Mouse (Mus musculus) forebrain, embryonic 14.5 days (tissue): ENCODE data around the gene Itgb6. TPM values are rescaled to one million over a fixed set of nuclear protein-coding genes. Genes with fewer than 3 reads are reported as not detected.

Experiments used
- ATAC-seq: fragments of 200-750 bp; cut with Nextera tagmentation; 2 replicates; pipeline ENCODE4 v1.8.0; 2017; ENCODE audit warnings: mild to moderate bottlenecking, moderate library complexity
- DNase-seq: peaks from one replicate; pipeline ENCODE4 v3.0.0-alpha.2; 2015; ENCODE audit warnings: low spot score
- H3K27ac ChIP-seq: fragments of 300-500 bp; sonication (generic); 2 replicates; pipeline ENCODE4 v1.5.1; 2014; ENCODE audit warnings: low read depth, mild to moderate bottlenecking, control low read depth, low read length, moderate library complexity
- H3K27me3 ChIP-seq: fragments of 300-500 bp; sonication (generic); replicated peaks from 2 replicates; pipeline ENCODE4 v1.6.1; 2014; ENCODE audit warnings: low read length, control low read depth, mixed read lengths; ENCODE audit not compliant: control insufficient read depth, insufficient read depth
- H3K36me3 ChIP-seq: fragments of 300-500 bp; sonication (generic); 2 replicates; pipeline ENCODE4 v1.6.1; 2014; ENCODE audit warnings: low read length, control low read depth; ENCODE audit not compliant: control insufficient read depth, insufficient read depth
- H3K4me1 ChIP-seq: fragments of 300-500 bp; sonication (generic); 2 replicates; pipeline ENCODE4 v1.6.1; 2014; ENCODE audit warnings: antibody characterized with exemption, low read length, control low read depth; ENCODE audit not compliant: control insufficient read depth, insufficient read depth
- H3K4me2 ChIP-seq: fragments of 300-500 bp; sonication (generic); 2 replicates; pipeline ENCODE4 v1.6.1; 2014; ENCODE audit warnings: mild to moderate bottlenecking, control low read depth, low read length
- H3K4me3 ChIP-seq: fragments of 300-500 bp; sonication (generic); 2 replicates; pipeline ENCODE4 v1.5.1; 2014; ENCODE audit warnings: low read depth, low read length, control low read depth
- H3K9ac ChIP-seq: fragments of 300-500 bp; sonication (generic); 2 replicates; pipeline ENCODE4 v1.6.1; 2014; ENCODE audit warnings: mild to moderate bottlenecking, low read length, control low read depth, moderate library complexity
- H3K9me3 ChIP-seq: fragments of 300-500 bp; sonication (generic); replicated peaks from 2 replicates; pipeline ENCODE4 v1.6.1; 2016; ENCODE audit warnings: low read length, control low read depth, mixed read lengths; ENCODE audit not compliant: control insufficient read depth
- WGBS: fragments of 180-500 bp; shearing (Covaris S2); extraction: QIAGEN DNeasy Blood & Tissue Kit; methylation state at CpG from one replicate; pipeline ENCODE4 v1.1.7; 2014; 5-methylcytosine and 5-hydroxymethylcytosine counted together
- polyA plus RNA-seq: library from polyadenylated mRNA; unstranded; fragments of >200 nt; fragmentation: Nextera tagmentation; extraction: Ambion mirVana; gene quantifications from 2 replicates; pipeline ENCODE4 v1.2.1, GENCODE M21; 2014

The Itgb6 gene
- polyA plus RNA-seq, 1 experiment from 2014 or later: 0.09 TPM

DNA sequence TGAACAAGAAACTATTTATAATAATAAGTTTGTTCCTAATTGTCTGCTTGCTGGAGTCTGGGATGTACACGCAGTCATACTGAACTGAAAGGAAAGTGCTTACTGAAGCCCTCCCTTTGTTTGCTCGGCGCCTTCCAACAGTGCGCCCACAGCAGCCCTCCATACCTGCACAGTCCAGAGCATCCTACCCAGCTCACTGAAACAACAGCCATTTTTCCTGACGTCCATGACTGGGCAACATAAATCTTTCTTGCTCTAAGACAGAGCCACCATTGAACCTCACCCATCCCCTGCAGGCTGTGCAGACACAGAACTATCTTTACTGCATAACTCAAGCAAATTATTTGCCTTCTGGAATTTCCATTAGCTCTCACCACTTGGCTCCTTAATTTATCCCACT lies 74.8 kb downstream of the Itgb6 start:
- H3K36me3 ChIP-seq: no peaks in the 10 kb centered on the region
- H3K4me2 ChIP-seq: no peak overlapping the region
- WGBS: 33% methylated on average over 5 of the region's 5 CpGs
- no peak overlapping the region for H3K27ac ChIP-seq
- H3K9ac ChIP-seq: no peak overlapping the region
- H3K4me1 ChIP-seq: no peaks in the 10 kb centered on the region
- ATAC-seq (peak; percentile 34; the same call in 1 of the 2 replicates), DNase-seq (no peak)
- no peak overlapping the region for H3K4me3 ChIP-seq
- no peaks in the 10 kb centered on the region for H3K9me3 ChIP-seq
- no peaks in the 10 kb centered on the region for H3K27me3 ChIP-seq

DNA sequence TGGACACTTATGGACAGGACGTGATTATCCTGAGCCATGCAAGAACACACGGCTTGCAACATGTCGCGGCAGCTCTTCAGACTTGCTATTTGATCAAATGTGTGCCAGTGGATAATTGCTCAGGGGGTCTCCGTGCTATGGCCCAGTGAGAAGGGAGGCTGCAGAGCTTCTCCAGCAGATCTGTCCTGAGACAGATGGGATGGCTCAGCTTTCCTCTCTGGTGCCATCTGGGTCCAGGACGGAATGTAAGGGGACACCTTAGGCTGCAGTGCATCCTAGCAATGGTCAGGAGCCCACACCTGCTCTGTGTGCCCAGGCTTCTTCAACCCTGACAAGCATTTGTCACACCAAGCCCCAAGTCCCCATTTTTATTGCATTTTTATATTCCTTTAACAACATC lies 75.9 kb downstream of the Itgb6 start:
- Histone ChIP-seq H3K4me1 (no peaks in the 10 kb centered on the region), H3K27me3 (no peaks in the 10 kb centered on the region), H3K4me2 (no peak overlapping the region), H3K9ac (no peak overlapping the region), H3K4me3 (no peak overlapping the region), H3K9me3 (no peaks in the 10 kb centered on the region), H3K27ac (no peak overlapping the region), H3K36me3 (no peaks in the 10 kb centered on the region)
- ATAC-seq: no peak
- DNase-seq: no peak
- 88% methylated on average over 6 of the region's 6 CpGs for WGBS

DNA sequence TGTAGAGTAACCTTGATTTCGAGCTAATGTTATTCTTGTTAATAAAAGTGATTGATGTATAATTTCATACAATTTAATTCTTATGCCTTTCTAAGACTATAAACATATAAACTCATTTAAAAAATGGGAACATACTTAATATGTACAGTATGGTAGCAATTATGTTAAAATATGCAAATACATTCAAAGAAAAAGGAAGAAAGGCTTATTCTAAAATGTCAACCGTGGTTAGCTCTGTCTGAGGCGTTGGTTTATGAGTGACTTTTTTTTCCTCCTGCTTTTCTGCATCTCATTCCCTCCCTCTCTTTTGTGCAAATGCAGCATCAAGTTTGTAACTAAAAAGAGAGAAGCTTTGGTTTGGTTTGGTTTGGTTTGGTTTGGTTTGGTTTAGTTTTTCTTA lies 79.0 kb downstream of the Itgb6 start:
- Histone ChIP-seq H3K9me3 (no peaks in the 10 kb centered on the region), H3K4me3 (no peak overlapping the region), H3K36me3 (no peaks in the 10 kb centered on the region), H3K4me2 (no peak overlapping the region), H3K27ac (no peak overlapping the region), H3K27me3 (0 out of 2 replicates have a peak, but pooled peaks cover 6% of the 10 kb centered on the region), H3K4me1 (no peaks in the 10 kb centered on the region), H3K9ac (no peak overlapping the region)
- DNase-seq (no peak), ATAC-seq (no peak)
- WGBS: 61% methylated on average over 3 of the region's 3 CpGs

DNA sequence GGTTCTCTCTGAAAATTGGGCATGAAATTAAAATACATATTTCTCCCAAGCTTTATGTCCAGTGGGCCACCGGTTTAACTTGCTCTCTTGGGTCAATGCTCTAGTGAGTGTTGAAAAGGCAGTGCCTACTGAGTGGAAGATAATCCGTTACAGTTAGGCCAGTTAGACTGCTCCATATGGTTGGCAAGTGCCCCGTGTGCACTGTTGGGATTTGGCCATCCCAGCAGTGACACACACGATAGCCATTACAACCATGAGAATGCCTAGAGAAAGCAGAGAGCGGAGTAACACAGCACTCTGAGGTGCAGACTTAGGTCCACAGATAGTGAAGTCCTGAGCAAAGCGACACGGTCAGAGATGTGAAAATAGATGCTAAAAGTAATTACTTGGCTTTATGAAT lies 79.8 kb downstream of the Itgb6 start:
- 90% methylated on average over 7 of the region's 7 CpGs for WGBS
- Histone ChIP-seq H3K9ac (no peak overlapping the region), H3K27me3 (0 out of 2 replicates have a peak, but pooled peaks cover 6% of the 10 kb centered on the region), H3K4me2 (no peak overlapping the region), H3K4me1 (0 out of 2 replicates have a peak, but pooled peaks cover under 1% of the 10 kb centered on the region), H3K36me3 (no peaks in the 10 kb centered on the region), H3K9me3 (no peaks in the 10 kb centered on the region), H3K4me3 (no peak overlapping the region), H3K27ac (no peak overlapping the region)
- ATAC-seq: no peak
- DNase-seq: no peak

DNA sequence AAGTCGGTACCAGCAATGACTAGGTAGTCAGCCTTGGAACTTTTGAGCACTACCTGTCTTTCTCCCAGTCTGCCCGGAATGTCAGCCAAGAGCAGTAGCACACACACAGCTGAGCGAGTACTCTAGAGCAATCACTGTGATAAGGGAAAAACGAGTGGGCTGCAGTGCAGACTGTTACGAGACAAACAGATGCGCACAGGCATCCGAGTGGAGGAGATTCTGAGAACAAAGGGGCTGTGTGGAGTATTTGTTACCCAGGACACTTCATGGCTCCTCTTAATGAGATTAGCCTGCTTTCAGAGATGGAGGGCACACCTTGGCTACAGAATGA lies 82.1 kb downstream of the Itgb6 start:
- no peak overlapping the region for H3K4me3 ChIP-seq
- no peak overlapping the region for H3K4me2 ChIP-seq
- no peaks in the 10 kb centered on the region for H3K9me3 ChIP-seq
- no peak overlapping the region for H3K9ac ChIP-seq
- H3K27ac ChIP-seq: no peak overlapping the region
- H3K36me3 ChIP-seq: no peaks in the 10 kb centered on the region
- H3K27me3 ChIP-seq: 0 out of 2 replicates have a peak, but pooled peaks cover 6% of the 10 kb centered on the region
- WGBS: 61% methylated on average over 7 of the region's 7 CpGs
- DNase-seq (no peak), ATAC-seq (no peak)
- peaks cover 12% of the 10 kb centered on the region for H3K4me1 ChIP-seq

DNA sequence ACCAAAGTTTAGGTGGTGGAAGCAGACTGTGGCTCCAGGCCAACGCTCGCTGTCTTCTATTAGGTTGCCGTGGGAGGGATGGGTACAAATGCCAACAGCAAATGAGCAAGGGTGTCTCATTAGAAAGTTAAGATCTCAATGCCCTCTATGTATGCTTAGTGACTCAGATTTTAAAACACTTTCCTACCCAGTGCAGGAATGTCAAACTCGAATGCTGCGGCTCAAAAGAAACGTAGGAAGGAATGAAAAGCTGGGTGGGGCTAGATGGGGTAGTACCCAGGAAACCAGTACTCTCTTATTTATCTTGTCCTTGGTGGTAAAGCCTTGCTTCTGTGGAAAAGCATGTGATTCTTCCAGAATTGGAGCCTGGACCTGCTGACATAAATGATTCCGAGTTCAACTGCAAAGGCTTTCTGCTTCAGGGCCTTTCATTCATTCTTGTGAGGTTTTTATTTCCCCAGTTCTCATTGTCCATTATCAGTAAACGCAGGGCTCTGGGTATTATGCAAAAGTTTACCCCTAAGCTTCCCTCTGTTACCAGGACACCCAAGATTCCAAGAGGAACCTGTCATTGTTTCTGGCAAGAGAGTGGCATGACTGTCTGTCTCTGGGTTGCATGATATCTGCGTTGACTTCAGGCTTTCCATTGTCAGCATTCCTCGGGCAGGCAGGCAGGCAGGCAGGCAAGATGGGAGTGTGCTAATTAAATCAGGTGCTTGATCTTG lies 82.7 kb downstream of the Itgb6 start:
- Histone ChIP-seq H3K9ac (no peak overlapping the region), H3K9me3 (no peaks in the 10 kb centered on the region), H3K4me2 (no peak overlapping the region), H3K4me1 (peaks cover 12% of the 10 kb centered on the region), H3K27me3 (0 out of 2 replicates have a peak, but pooled peaks cover 6% of the 10 kb centered on the region), H3K36me3 (no peaks in the 10 kb centered on the region), H3K27ac (no peak overlapping the region), H3K4me3 (no peak overlapping the region)
- 61% methylated on average over 10 of the region's 10 CpGs for WGBS
- ATAC-seq (no peak), DNase-seq (no peak)

DNA sequence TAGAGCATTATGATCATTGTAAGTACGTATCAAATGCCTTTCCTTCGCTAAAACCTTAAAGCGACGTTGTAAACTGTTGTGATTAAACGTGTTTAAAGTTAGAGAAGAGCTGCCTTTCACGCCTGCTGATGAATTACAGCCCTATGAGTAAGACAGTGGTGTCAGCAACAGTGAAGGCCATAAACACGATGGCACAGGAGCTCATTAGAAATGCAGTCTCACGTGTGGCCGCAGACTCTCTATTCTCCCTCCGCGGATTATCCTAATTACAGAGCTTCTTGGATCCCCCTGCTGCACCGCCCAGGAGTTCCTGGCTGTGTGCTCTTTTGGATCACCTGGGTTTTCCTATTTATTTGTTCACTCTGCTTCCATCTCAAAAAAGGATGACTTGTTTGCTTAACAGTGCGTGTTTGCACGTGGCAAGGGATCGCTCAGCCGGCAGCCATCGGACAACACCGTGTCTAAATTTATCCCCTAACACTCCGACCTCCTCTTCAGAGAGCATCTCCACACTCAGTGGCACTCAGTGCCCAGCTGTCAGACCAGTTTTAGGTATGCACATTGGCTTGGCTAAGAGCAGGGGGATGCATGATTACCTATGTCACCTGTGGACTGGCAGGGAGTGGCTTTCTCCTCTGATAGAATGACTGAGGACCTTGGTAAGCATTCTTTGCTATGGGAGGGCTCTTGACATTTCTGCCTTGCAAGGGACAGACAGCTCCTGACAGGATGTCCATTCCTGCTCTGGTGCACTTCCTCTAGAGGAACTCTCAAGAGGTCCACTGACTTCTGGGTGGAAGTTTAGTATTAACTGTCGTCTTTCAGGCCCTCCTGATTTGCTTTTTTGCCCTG lies 85.3 kb downstream of the Itgb6 start:
- Histone ChIP-seq H3K9ac (no peak overlapping the region), H3K4me2 (peak overlapping the region; percentile 31), H3K27ac (no peak overlapping the region), H3K27me3 (0 out of 2 replicates have a peak, but pooled peaks cover 10% of the 10 kb centered on the region), H3K4me3 (no peak overlapping the region), H3K36me3 (no peaks in the 10 kb centered on the region), H3K9me3 (no peaks in the 10 kb centered on the region), H3K4me1 (peaks cover 12% of the 10 kb centered on the region)
- 11% methylated on average over 20 of the region's 20 CpGs for WGBS
- peak; percentile 83 for ATAC-seq
- DNase-seq: peak; percentile 71

DNA sequence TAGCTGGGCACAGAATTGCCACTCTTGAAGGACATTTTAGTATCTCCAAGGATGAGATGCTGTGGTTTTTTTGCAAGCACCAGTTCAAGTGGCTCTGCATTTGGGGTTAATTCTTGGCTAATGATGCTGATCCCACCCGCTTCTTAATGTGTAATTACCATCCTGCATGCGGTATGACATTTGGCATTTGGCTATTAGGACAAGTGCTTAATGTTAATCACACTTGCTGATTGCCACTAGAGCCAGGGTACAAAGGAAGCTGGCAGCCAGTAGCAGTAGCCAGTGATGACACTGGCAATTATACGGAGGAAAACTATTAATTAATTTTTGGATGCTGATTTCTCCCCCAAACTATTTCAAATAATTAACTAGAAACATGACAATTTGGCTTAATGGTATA lies 86.0 kb downstream of the Itgb6 start:
- 12% methylated on average over 3 of the region's 3 CpGs for WGBS
- no peaks in the 10 kb centered on the region for H3K9me3 ChIP-seq
- H3K9ac ChIP-seq: no peak overlapping the region
- ATAC-seq: peak; percentile 88
- peaks cover 12% of the 10 kb centered on the region for H3K4me1 ChIP-seq
- H3K4me2 ChIP-seq: peak overlapping the region; percentile 31; the same call in 1 of the 2 replicates
- DNase-seq: peak; percentile 68
- no peak overlapping the region for H3K27ac ChIP-seq
- no peaks in the 10 kb centered on the region for H3K36me3 ChIP-seq
- no peak overlapping the region for H3K4me3 ChIP-seq
- 0 out of 2 replicates have a peak, but pooled peaks cover 10% of the 10 kb centered on the region for H3K27me3 ChIP-seq

DNA sequence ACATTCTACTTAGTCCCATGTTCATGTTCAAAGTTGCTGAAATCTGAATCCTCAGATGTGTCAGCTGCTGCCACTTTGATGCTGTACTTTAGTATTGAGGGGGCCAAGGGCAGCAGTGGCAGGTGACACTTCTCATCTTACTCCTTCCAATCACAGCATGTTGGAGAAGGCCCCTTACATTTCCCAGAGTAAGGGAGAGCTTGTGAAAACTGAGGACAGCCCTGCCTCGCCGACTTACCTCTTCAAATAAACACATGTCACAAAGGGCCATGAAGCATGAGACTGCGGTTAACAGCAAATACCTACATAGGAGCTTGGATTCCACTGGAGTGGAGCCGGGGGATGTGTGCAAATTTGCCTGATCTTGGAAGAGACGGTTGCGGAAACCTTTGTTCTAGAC lies 86.4 kb downstream of the Itgb6 start:
- H3K9ac ChIP-seq: no peak overlapping the region
- no peak overlapping the region for H3K4me3 ChIP-seq
- 46% methylated on average over 6 of the region's 6 CpGs for WGBS
- H3K27me3 ChIP-seq: 0 out of 2 replicates have a peak, but pooled peaks cover 10% of the 10 kb centered on the region
- ATAC-seq (no peak), DNase-seq (no peak)
- H3K4me2 ChIP-seq: no peak overlapping the region
- H3K36me3 ChIP-seq: no peaks in the 10 kb centered on the region
- no peak overlapping the region for H3K27ac ChIP-seq
- no peaks in the 10 kb centered on the region for H3K9me3 ChIP-seq
- H3K4me1 ChIP-seq: peaks cover 12% of the 10 kb centered on the region
